Mouse (Mus musculus): ENCODE measurements around the gene Srm. TPM values are rescaled to one million over a fixed set of nuclear protein-coding genes. Genes with fewer than 3 reads are reported as not detected.

Srm gene
- polyA plus RNA-seq, 1 experiment from 2014 or later = 236 TPM

DNA sequence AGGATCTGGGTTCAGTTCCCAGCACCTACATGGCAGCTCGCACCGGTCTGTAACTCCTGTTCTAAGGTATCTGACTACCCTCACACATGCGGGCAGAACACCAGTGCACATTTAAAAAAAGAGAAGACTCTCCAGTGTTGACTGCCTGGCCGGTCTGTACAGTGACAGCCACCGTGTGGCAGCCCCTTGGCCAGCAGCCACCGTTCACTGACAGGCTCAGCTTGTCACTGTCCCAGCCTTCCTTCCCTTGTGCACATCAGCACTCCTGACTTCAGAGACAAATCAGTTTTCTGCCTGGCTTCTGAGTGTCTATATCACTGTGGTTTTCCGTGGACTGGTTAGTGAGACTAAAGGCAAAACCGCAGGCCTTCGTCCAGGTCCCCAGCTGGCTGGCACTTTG, 2.5 kb upstream of the Srm start:
- Histone ChIP-seq H3K9me3 (replicated peaks) (no peaks in the 10 kb centered on the region), H3K4me1 (peaks cover 25% of the 10 kb centered on the region), H3K27me3 (ENCODE audit: low read depth, poor library complexity, severe bottlenecking) (no peaks in the 10 kb centered on the region), H3K27ac (replicated peaks) (no peak overlapping the region), H3K36me3 (peaks cover 14% of the 10 kb centered on the region), H3K4me3 (no peak overlapping the region)
- 89% methylated on average over 9 of the region's 9 CpGs for WGBS
- DNase-seq (ENCODE audit: low spot score) = no peak

GRCm38 (mm10) chr4:148589565-148589964, 1.7 kb upstream of the Srm start:
- Histone ChIP-seq H3K4me3 (no peak overlapping the region), H3K27ac (replicated peaks) (no peak overlapping the region), H3K9me3 (replicated peaks) (no peaks in the 10 kb centered on the region), H3K27me3 (ENCODE audit: low read depth, poor library complexity, severe bottlenecking) (no peaks in the 10 kb centered on the region), H3K36me3 (peaks cover 22% of the 10 kb centered on the region), H3K4me1 (peaks cover 25% of the 10 kb centered on the region)
- DNase-seq (ENCODE audit: low spot score) = no peak
- 67% methylated on average over 6 of the region's 8 CpGs for WGBS

- Histone ChIP-seq H3K27me3 (ENCODE audit: low read depth, poor library complexity, severe bottlenecking) (no peaks in the 10 kb centered on the region), H3K36me3 (peaks cover 32% of the 10 kb centered on the region), H3K4me3 (peak overlapping the region; percentile 98), H3K9me3 (replicated peaks) (no peaks in the 10 kb centered on the region), H3K27ac (replicated peaks) (peak overlapping the region; percentile 93), H3K4me1 (peaks cover 25% of the 10 kb centered on the region)
- 11% methylated on average over 18 of the region's 18 CpGs for WGBS
- DNase-seq (ENCODE audit: low spot score) = peak; percentile 41
Measured at GRCm38 (mm10) chr4:148590421-148591170, 707 bp upstream of the Srm start.

DNA sequence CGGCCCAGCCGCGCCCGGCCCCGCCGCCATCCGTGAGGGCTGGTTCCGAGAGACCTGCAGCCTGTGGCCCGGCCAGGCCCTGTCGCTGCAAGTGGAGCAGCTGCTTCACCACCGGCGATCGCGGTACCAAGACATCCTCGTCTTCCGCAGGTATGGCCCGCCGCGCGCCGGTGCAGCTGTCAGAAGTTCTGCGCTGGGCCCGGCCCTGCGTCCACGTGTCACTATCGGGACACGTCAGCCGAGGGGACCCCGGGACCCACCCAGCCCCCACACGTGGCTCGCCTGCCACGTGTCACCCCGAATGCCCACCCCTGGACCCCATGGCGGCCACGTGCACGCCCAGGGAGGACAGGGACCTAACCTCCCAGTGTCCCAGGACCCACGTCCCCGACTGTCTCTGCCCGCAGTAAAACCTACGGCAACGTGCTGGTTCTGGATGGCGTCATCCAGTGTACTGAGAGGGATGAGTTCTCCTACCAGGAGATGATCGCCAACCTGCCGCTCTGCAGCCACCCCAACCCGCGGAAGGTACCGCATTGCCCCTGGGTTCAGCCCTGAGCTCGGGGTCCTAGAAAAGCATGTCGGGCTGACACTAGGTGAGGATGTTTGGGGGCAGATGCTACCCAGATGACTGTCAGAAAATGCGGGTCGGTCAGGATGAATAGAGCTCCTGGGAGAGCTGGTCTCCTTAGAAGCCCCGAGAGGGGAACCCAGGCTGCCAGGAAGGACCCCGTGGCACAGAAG, 506 bp downstream of the Srm start:
- Histone ChIP-seq H3K9me3 (replicated peaks) (no peaks in the 10 kb centered on the region), H3K4me1 (peaks cover 25% of the 10 kb centered on the region), H3K27ac (replicated peaks) (peak overlapping the region; percentile 93), H3K4me3 (peak overlapping the region; percentile 98), H3K27me3 (ENCODE audit: low read depth, poor library complexity, severe bottlenecking) (no peaks in the 10 kb centered on the region), H3K36me3 (peaks cover 45% of the 10 kb centered on the region)
- DNase-seq (ENCODE audit: low spot score) = no peak
- WGBS = under 1% methylated on average over 53 of the region's 53 CpGs

DNA sequence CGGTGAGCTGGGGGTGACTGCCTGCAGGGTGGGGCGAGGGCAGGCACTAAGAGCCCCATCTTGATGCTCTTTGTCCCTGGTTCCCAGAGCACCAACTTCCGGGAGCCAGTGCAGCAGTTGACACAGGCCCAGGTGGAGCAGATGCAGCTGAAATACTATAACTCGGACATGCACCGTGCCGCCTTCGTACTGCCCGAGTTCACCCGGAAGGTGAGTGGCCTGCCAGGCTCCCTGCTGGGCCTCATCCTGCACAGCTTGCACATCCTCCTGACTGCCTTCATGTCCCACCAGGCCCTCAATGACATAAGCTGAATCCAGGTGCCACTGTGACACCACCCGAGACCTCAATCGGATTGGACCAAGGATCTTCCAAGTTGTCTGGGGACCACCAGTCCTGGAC, 2.7 kb downstream of the Srm start:
- 93% methylated on average over 11 of the region's 11 CpGs for WGBS
- Histone ChIP-seq H3K4me3 (no peak overlapping the region), H3K4me1 (peaks cover 25% of the 10 kb centered on the region), H3K27me3 (ENCODE audit: low read depth, poor library complexity, severe bottlenecking) (no peaks in the 10 kb centered on the region), H3K27ac (replicated peaks) (no peak overlapping the region), H3K36me3 (peaks cover 66% of the 10 kb centered on the region), H3K9me3 (replicated peaks) (peaks cover 5% of the 10 kb centered on the region; the same call in 1 of the 2 replicates)
- DNase-seq (ENCODE audit: low spot score) = no peak

GRCm38 (mm10) chr4:148595916-148596315, 4.6 kb downstream of the Srm start:
- peaks cover 7% of the 10 kb centered on the region; the same call in 1 of the 2 replicates for H3K9me3 ChIP-seq (replicated peaks)
- H3K27me3 ChIP-seq (ENCODE audit: low read depth, poor library complexity, severe bottlenecking) = no peaks in the 10 kb centered on the region
- H3K27ac ChIP-seq (replicated peaks) = no peak overlapping the region
- WGBS = 94% methylated on average over 6 of the region's 6 CpGs
- peaks cover 20% of the 10 kb centered on the region for H3K4me1 ChIP-seq
- H3K4me3 ChIP-seq = no peak overlapping the region
- no peak for DNase-seq (ENCODE audit: low spot score)
- H3K36me3 ChIP-seq = peaks cover 78% of the 10 kb centered on the region

GRCm38 (mm10) chr4:148596731-148597130, 5.4 kb downstream of the Srm start:
- Histone ChIP-seq H3K4me1 (peaks cover 18% of the 10 kb centered on the region), H3K9me3 (replicated peaks) (peaks cover 7% of the 10 kb centered on the region; the same call in 1 of the 2 replicates), H3K27me3 (ENCODE audit: low read depth, poor library complexity, severe bottlenecking) (no peaks in the 10 kb centered on the region), H3K36me3 (peaks cover 78% of the 10 kb centered on the region), H3K27ac (replicated peaks) (no peak overlapping the region), H3K4me3 (no peak overlapping the region)
- 98% methylated on average over 3 of the region's 3 CpGs for WGBS
- DNase-seq (ENCODE audit: low spot score) = no peak

DNA sequence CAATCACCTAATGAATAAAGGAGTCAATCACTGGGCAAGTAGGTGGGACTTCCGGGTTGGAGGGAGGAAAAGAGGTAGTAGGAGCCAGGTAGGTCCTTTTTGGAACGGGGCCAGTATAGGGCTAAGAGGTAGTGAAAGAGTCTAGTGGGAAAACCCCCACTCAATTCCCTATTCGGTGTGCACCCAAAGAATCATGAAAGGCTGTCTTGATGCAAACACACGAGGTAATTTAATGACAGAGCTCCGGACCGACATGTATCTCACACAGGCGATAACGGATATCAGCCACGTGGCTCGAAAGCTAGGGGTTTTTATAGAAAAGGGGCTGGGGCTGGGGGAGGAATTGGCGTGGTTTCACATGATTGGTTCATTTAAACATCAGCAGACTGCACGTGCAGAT, 7.5 kb downstream of the Srm start:
- DNase-seq (ENCODE audit: low spot score) = no peak
- Histone ChIP-seq H3K27ac (replicated peaks) (no peak overlapping the region), H3K9me3 (replicated peaks) (peaks cover 7% of the 10 kb centered on the region; the same call in 1 of the 2 replicates), H3K36me3 (peaks cover 64% of the 10 kb centered on the region), H3K4me1 (no peaks in the 10 kb centered on the region), H3K4me3 (no peak overlapping the region), H3K27me3 (ENCODE audit: low read depth, poor library complexity, severe bottlenecking) (no peaks in the 10 kb centered on the region)
- 94% methylated on average over 12 of the region's 12 CpGs for WGBS

DNA sequence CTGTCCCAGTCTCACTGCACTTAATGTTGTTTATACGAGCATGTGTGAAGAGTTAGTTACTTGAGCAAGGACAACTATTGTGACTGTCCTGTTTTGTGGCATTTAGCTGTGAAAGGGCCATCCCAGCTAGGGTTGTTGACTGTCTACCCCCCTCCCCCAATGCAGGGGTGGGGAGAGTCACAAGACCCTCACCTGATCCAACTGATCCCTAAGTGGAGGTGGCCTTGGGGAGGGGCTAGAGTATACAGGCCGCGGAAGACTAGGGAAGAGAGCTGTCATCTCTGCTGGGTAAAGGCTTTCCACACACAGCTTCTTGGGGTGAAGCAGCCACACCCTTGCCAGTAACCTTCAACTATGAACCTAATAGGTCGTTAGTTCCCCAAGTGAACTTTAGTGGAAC, 9.0 kb downstream of the Srm start:
- WGBS = 91% methylated on average over 4 of the region's 4 CpGs

GRCm38 (mm10) chr4:148601871-148602270, 10.6 kb downstream of the Srm start:
- H3K4me1 ChIP-seq = peaks cover 4% of the 10 kb centered on the region; the same call in 1 of the 2 replicates
- H3K27ac ChIP-seq (replicated peaks) = no peak overlapping the region
- H3K27me3 ChIP-seq (ENCODE audit: low read depth, poor library complexity, severe bottlenecking) = no peaks in the 10 kb centered on the region
- 88% methylated on average over 4 of the region's 4 CpGs for WGBS
- H3K9me3 ChIP-seq (replicated peaks) = peaks cover 7% of the 10 kb centered on the region; the same call in 1 of the 2 replicates
- H3K36me3 ChIP-seq = peaks cover 33% of the 10 kb centered on the region
- DNase-seq (ENCODE audit: low spot score) = no peak
- no peak overlapping the region for H3K4me3 ChIP-seq

More for the DNA sequence above, 9.0 kb downstream of the Srm start:
- Histone ChIP-seq H3K27ac (replicated peaks) (no peak overlapping the region), H3K36me3 (peaks cover 49% of the 10 kb centered on the region), H3K4me1 (peaks cover 4% of the 10 kb centered on the region; the same call in 1 of the 2 replicates), H3K9me3 (replicated peaks) (peaks cover 7% of the 10 kb centered on the region; the same call in 1 of the 2 replicates), H3K4me3 (no peak overlapping the region), H3K27me3 (ENCODE audit: low read depth, poor library complexity, severe bottlenecking) (no peaks in the 10 kb centered on the region)
- no peak for DNase-seq (ENCODE audit: low spot score)

- WGBS = 91% methylated on average over 14 of the region's 14 CpGs
- Histone ChIP-seq H3K4me3 (no peak within 1 kb of the TSS), H3K4me1 (peaks cover 4% of the 10 kb centered on the region; the same call in 1 of the 2 replicates), H3K36me3 (peaks cover 31% of the 10 kb centered on the region), H3K9me3 (replicated peaks) (peaks cover 7% of the 10 kb centered on the region; the same call in 1 of the 2 replicates), H3K27me3 (ENCODE audit: low read depth, poor library complexity, severe bottlenecking) (no peaks in the 10 kb centered on the region), H3K27ac (replicated peaks) (no peak within 1 kb of the TSS)
- no peak for DNase-seq (ENCODE audit: low spot score)
Measured at GRCm38 (mm10) chr4:148602357-148603120, 11.2 kb downstream of the Srm start, which contains the start of gene Masp2. Gene Masp2 (plus strand): TSS chr4:148602554.

DNA sequence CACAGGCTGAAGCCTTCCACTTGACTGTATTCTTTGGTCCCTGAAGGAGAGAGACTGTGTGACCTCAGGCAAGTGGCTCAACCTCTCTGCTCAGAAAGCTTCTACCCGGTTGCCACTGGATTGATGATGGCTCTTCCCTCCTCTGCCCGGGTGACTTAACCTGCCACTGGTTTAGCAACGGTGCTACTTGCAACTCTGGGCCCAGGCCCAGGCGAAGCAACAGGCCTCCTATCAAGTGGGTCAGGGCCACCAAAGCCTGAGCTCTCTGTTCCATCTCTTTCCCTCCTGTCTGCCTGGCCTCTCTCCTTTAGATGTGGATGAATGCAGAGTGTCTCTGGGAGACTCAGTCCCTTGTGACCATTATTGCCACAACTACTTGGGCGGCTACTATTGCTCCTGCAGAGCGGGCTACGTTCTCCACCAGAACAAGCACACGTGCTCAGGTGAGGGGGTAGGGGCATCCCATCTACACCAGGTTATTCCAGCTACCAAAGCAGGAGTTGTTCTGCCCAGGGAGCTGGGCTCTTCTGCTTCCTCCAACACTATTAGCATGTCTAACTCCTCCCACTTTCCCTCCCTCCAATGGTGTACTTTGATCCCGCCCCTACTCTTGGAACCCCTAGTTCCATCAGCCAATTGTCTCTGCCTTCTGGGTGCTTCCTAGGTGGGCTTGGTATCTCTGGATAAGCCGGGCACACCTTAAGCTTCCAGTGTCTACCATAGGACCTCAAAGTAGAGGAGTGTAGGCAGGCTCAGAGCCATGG, 12.3 kb downstream of the Srm start:
- Histone ChIP-seq H3K36me3 (peaks cover 21% of the 10 kb centered on the region), H3K4me3 (no peak overlapping the region), H3K27me3 (ENCODE audit: low read depth, poor library complexity, severe bottlenecking) (no peaks in the 10 kb centered on the region), H3K27ac (replicated peaks) (no peak overlapping the region), H3K4me1 (peaks cover 4% of the 10 kb centered on the region; the same call in 1 of the 2 replicates), H3K9me3 (replicated peaks) (peaks cover 6% of the 10 kb centered on the region; the same call in 1 of the 2 replicates)
- WGBS = 67% methylated on average over 10 of the region's 10 CpGs
- DNase-seq (ENCODE audit: low spot score) = no peak

All from midbrain, embryonic 10.5 days (tissue).